Mouse (Mus musculus) kidney, postnatal 4 days (tissue): Measurements from ENCODE around the gene Gapdh.
A peak's percentile ranks its signal among the peaks of the same experiment; 100 is the strongest.

Source experiments
- DNase-seq, 2 experiments: peaks; one replicate each; pipeline ENCODE4 v3.0.0; 2021; ENCODE audit warnings: mixed read lengths in 2 of 2

The Gapdh gene

GRCm38 (mm10) chr6:125148926-125149568 lies 17.2 kb downstream of the Gapdh start:
- peak; percentile 66 to 76 for DNase-seq

GRCm38 (mm10) chr6:125148251-125148925 lies 17.9 kb downstream of the Gapdh start:
- DNase-seq = peak; percentile 58 to 72

DNA sequence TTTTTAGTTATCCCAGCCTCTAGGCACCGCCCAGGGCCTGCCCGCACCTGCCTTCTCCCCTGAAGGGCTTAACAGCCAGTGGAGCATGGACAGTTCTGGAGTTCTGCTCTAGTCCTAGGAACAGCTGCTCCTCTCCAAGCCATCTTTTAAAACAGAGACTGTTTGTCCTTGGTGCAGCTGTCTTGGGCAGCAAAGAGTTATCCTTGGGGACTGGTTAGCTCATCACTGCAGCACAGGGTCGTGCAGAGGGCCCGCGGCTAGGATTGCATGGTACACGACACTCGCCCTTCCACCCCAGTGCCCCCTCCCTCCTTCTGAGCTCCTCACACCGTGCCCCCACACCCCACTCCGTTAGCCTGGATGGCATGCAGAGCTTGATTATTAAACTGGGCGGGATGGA lies 18.9 kb downstream of the Gapdh start:
- no peak for DNase-seq

DNA sequence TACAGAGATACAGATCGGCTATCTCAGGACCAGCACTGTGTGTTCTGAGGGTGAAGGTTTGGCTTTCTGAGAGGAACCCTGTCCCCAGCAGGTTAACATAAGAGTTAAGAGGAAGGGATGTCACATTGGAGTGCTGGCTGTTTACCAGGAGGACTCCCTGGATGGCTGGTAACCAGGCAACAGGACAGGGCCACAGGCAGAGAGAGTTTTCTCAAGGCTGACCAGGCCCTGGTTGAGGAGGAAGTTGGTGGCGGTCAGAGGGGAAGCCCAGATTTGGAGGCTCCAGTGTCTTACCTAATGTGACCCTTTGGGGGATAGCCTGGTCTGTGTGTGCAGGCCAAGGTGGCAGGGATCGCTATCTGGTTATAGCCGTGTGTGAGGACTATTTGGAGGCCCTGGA lies 19.5 kb downstream of the Gapdh start:
- no peak for DNase-seq

DNA sequence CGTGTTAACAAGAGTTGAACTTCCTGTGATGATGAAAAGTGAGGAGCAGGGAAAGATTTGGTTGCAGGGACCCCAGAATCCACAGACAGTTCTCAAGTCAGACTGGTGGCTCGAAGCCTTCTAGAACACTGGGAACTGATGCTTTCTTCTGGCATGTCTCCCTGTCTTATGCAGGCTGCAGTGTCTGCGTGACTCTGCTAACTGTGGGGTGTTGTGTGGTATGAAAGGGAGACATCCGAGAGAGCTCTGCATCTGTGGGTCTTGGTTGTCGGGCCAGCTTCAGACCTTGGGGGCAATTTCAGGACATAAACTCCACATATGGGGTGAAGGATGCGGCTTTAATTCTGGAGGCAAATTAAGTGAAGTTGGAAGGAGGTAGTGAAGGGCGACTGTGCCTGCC lies 20.1 kb downstream of the Gapdh start:
- no peak for DNase-seq

DNA sequence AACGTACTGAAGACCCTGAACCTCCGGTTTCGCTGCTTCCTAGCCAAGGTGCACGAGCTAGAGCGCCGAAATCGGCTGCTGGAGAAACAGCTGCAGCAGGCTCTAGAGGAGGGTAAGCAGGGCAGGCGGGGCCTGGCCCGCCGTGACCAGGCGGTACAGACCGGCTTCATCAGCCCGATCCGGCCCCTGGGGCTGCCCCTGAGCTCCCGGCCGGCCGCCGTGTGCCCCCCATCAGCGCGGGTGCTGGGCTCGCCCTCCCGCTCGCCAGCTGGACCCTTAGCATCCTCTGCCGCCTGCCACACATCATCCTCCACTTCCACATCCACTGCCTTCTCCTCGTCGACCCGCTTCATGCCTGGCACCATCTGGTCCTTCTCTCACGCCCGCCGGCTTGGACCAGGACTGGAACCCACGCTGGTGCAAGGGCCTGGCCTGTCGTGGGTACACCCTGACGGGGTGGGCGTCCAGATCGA lies 20.8 kb downstream of the Gapdh start:
- no peak for DNase-seq

GRCm38 (mm10) chr6:125145001-125145400 lies 21.3 kb downstream of the Gapdh start, which contains the start of gene Iffo1:
Gene Iffo1, plus strand, starts transcription at chr6:125145241.
- DNase-seq = peak; percentile 91 to 95

DNA sequence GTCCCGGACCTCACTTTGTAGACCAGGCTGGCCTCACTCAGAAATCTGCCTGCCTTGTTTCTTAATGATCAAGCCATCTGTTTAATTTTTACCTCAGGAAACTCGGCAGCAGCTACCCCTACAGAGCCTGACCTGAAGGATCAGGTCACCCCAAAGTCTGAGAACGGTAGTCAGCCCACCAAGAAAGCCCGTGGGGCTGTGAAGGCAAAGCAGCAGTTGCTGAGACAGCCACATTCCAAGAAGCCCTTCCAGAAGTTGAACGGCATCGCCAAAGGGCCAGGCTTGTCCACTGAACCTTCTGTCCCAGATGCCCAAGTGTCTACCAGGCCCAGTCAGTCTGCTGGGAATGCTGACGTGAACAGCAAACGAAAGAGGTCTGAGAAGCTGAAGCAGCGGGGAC lies 22.4 kb downstream of the Gapdh start:
- no peak for DNase-seq

GRCm38 (mm10) chr6:125143128-125143527 lies 23.1 kb downstream of the Gapdh start:
- no peak for DNase-seq

DNA sequence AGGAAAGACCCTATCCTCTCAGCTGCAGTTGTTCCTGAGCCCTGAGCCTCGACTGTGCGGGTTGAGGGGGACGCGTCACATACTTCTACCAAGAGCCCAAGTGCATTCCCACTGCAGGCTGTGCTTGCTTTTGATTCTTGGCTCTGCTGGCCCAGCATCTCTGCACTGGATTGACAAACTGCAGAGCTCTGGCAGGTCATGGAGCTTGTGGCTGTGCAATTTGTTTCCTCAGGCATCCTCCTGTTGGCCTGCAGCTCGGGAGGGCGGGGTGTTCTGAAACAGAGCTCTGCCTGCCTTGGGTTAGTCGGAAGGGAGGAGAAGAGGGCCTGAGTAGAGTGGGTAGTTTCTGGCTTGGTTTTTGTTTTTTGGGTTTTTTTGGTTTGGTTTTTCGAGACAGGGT lies 23.8 kb downstream of the Gapdh start:
- no peak for DNase-seq

- no peak for DNase-seq
Measured at GRCm38 (mm10) chr6:125139747-125140146, 26.5 kb downstream of the Gapdh start.

DNA sequence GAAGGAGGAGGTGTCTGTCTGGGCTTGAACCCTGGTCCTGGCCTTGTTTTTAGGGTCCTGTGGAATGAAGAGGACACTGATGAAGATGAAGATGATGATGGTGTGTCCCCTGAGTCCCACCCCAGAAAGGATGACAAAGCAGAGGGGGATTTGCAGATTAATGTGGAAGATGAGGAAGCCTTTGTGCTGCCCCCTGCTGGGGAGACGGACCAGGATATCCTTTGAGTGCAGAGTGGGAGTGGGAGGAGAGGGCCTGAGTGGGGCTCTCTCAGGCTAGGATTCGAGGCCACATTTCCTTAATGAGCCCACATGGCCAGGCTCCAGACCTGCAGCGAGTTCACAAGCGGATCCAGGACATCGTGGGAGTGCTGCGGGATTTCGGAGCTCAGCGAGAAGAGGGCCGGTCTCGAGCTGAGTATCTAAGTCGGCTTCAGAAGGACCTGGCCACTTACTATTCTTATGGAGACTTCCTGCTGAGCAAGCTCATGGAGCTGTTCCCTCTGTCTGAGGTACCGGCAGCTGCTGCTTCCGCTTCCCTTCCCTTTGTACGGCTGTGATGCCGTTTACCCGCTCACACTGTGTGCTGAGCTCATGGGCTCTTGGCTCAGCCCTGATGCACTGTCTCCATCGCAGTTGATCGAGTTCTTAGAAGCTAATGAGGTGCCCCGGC lies 29.1 kb downstream of the Gapdh start:
- DNase-seq = peak; percentile 67 to 73

- DNase-seq = no peak
Measured at GRCm38 (mm10) chr6:125132470-125132869, 33.8 kb downstream of the Gapdh start.

DNA sequence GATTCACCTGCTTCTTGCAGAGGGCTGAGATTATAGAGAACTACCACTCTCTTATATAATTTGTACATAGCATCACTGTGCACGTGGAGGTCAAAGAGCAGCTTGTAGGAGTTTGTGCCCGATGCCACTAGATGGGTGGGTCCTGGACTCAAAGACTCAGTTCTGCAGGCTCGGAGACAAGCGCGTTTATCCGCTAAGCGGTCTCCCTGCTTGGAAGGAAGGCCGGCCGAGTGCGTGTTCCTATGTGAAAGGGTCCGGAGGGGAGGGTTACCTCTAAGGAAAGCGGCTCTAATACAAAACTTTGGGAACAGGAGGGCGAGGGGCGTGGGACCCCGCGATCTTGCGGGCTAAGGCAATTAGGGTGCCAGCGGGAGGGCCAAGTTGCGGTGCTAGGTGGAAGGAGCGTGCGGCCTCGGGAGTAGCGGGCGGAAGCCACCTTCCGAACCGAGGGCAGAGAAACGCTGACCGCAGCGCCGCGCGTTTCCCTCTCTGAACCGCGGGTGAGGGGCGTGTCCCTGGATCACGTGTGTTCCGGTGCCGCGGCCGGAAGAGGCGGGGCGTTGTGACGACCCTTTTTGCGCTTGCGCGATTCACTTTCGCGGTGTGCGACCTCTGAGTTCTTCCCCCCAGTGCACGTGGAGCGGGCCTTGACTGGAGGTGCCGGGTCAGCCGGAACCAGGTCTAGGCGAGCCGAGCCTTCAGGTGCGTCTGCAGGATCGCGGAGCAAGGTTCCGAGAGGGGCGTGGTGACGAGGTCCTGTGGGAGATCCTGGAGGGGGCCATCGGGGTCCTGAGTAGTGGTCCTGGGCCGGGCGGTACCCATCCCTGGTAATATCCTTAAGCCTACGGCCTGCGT lies 34.7 kb downstream of the Gapdh start, which contains the start of gene Nop2:
Gene Nop2 (plus strand): TSS at position 608 of the 855 bp plus-strand sequence.
- peak; percentile 91 to 94 for DNase-seq

DNA sequence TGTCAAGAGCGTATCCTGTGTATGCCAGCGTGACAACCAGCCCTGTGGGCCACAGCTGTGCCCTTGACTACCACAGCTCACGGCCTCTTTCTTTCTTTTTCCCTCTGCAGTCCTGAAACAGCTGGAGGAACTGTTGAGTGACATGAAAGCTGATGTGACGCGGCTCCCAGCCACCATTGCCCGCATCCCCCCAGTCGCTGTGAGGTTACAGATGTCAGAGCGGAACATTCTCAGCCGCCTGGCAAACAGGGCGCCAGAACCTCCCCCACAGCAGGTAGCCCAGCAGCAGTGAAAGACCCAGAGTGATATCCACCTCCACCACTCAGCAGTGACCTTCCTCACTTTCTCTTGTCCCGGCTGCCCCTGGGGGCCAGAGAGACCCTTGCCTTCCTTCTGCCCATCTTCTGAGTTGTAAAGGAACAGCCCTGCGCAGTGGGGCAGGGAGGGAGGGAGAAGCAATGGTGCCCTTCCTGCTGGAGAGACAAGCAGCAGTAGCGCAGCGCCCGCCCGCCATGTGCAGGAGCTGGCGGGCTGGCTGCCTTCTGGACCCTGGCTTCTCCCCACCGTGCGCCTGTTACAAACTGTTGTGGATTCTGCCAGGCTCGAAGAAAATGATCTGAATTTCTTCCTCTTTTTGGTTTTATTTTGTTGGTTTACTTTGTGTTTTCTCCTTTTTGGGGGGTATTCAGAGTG lies 36.4 kb downstream of the Gapdh start:
- DNase-seq = peak in 1 of 2 experiments; percentile 32

- DNase-seq = no peak
Measured at GRCm38 (mm10) chr6:125128724-125129123, 37.5 kb downstream of the Gapdh start.

DNA sequence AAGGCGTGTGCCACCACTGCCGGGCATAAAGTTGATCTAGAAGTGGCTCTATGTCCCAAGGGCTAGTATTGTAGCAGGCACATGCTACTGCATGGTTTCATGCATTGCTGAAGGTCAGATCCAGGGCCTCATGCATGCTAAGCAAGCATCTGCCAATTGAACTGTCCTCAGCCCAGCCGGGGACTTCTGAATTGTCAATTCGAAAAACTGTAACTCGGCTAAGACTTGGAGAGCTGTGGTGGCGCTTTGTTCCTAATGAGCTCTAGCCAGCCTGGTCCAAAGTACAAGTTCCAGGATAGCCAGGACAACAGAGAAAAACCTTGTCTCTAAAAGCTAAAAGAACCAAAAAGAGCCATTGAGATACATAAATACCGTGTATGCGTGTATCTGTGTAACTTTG lies 46.9 kb downstream of the Gapdh start:
- no peak for DNase-seq

DNA sequence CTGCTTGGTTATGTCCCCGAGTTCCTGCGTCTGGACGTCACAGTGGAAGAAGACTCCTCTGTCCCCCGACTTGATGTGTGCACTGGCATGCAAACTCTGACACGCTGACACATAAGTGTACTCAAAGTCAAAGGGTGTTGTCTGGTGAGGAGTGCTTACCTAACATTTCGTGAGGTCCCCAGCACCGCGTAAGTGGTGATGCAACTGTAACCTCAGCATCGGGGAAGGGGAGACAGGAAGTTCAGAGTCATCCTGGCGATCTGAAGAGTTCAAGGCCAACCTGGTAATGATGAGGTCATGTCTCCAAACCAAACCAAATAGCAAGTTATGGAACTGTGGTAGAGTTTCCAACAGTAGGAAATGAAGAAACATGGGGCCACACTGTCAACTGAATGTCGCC lies 53.7 kb downstream of the Gapdh start:
- no peak for DNase-seq
